ENCODE assay signal across 7 mouse cellular contexts in genomic region chr8:104442299-104443124, GRCm38 (mm10). TPM values are rescaled to one million over a fixed set of nuclear protein-coding genes. Genes with fewer than 3 reads are reported as not detected.
DNase-seq lines count a peak whose midpoint lies in the region; ATAC-seq and TF ChIP-seq lines count a peak whose summit lies in the region.

Gene Dync1li2 (minus strand): TSS chr8:104443047.

- under 1% methylated on average over 71 of the region's 75 CpGs for WGBS in embryonic facial prominence, embryonic 11.5 days
- WGBS in limb, embryonic 12.5 days, result under 1% methylated on average over 75 of the region's 75 CpGs
- WGBS in midbrain, embryonic 15.5 days, result under 1% methylated on average over 71 of the region's 75 CpGs
- WGBS in spleen, adult 2 months, result under 1% methylated on average over 75 of the region's 75 CpGs

- H3K27ac ChIP-seq in embryonic facial prominence, embryonic 11.5 days (replicated peaks; ENCODE audit: low read depth, low read length), result peak within 1 kb of the TSS; percentile 86
- peak within 1 kb of the TSS; percentile 87 for H3K27ac ChIP-seq in limb, embryonic 12.5 days
- peak within 1 kb of the TSS; percentile 95 for H3K27ac ChIP-seq in midbrain, embryonic 15.5 days
- peak within 1 kb of the TSS; percentile 91 for H3K27ac ChIP-seq in spleen, adult 2 months (ENCODE audit: insufficient read depth, low read length)

- peak within 1 kb of the TSS; percentile 96 for H3K9ac ChIP-seq in embryonic facial prominence, embryonic 11.5 days (replicated peaks; ENCODE audit: low read length)
- H3K9ac ChIP-seq in limb, embryonic 12.5 days (replicated peaks), result peak within 1 kb of the TSS; percentile 93
- peak within 1 kb of the TSS; percentile 96 for H3K9ac ChIP-seq in midbrain, embryonic 15.5 days

- peak; percentile 95 for DNase-seq in adrenal gland, postnatal 14 days
- peak; percentile 89 for DNase-seq in embryonic facial prominence, embryonic 11.5 days (ENCODE audit: low spot score)
- peak; percentile 99 for DNase-seq in heart, adult 11 months
- DNase-seq in kidney, adult 18-20 months, result peak; percentile 94
- DNase-seq in spleen, adult 2 months (ENCODE audit: low read depth in 1 of 2, low spot score in 2 of 2), result peak; percentile 79 to 91

- no peaks in the 10 kb centered on the region for H3K27me3 ChIP-seq in embryonic facial prominence, embryonic 11.5 days (ENCODE audit: control insufficient read depth, insufficient read depth, low read length)
- H3K27me3 ChIP-seq in limb, embryonic 12.5 days, result no peaks in the 10 kb centered on the region
- no peaks in the 10 kb centered on the region for H3K27me3 ChIP-seq in midbrain, embryonic 15.5 days (replicated peaks)
- H3K27me3 ChIP-seq in spleen, adult 2 months (ENCODE audit: control insufficient read depth, insufficient read depth, low read length), result no peaks in the 10 kb centered on the region

- peak; percentile 89 for TF ChIP-seq CTCF in spleen, adult 2 months (IDR thresholded peaks at IDR 0.05; ENCODE audit: extremely low read depth, insufficient read depth, insufficient read length, insufficient replicate concordance)

- no peaks in the 10 kb centered on the region for H3K4me1 ChIP-seq in embryonic facial prominence, embryonic 11.5 days (ENCODE audit: control insufficient read depth, insufficient read depth, low read length)
- peaks cover 13% of the 10 kb centered on the region for H3K4me1 ChIP-seq in limb, embryonic 12.5 days (replicated peaks)
- peaks cover 15% of the 10 kb centered on the region for H3K4me1 ChIP-seq in midbrain, embryonic 15.5 days
- H3K4me1 ChIP-seq in spleen, adult 2 months (ENCODE audit: control insufficient read depth, insufficient read depth, insufficient read length), result peaks cover 8% of the 10 kb centered on the region

- no peaks in the 10 kb centered on the region for H3K9me3 ChIP-seq in embryonic facial prominence, embryonic 11.5 days (replicated peaks; ENCODE audit: control insufficient read depth, low read length)
- H3K9me3 ChIP-seq in limb, embryonic 12.5 days, result no peaks in the 10 kb centered on the region
- H3K9me3 ChIP-seq in midbrain, embryonic 15.5 days, result no peaks in the 10 kb centered on the region

- H3K4me2 ChIP-seq in embryonic facial prominence, embryonic 11.5 days (ENCODE audit: low read depth, low read length), result peak within 1 kb of the TSS; percentile 72
- peak within 1 kb of the TSS; percentile 90 for H3K4me2 ChIP-seq in limb, embryonic 12.5 days
- H3K4me2 ChIP-seq in midbrain, embryonic 15.5 days, result peak within 1 kb of the TSS; percentile 60

- H3K36me3 ChIP-seq in embryonic facial prominence, embryonic 11.5 days (replicated peaks; ENCODE audit: control insufficient read depth, insufficient read depth, low read depth, low read length), result peaks cover 10% of the 10 kb centered on the region
- H3K36me3 ChIP-seq in limb, embryonic 12.5 days, result peaks cover 33% of the 10 kb centered on the region
- peaks cover 12% of the 10 kb centered on the region for H3K36me3 ChIP-seq in midbrain, embryonic 15.5 days (replicated peaks)
- peaks cover 16% of the 10 kb centered on the region; the same call in 1 of the 2 replicates for H3K36me3 ChIP-seq in spleen, adult 2 months (ENCODE audit: control insufficient read depth, insufficient read depth, low read length)

- H3K4me3 ChIP-seq in embryonic facial prominence, embryonic 11.5 days (ENCODE audit: low read depth, low read length), result peak within 1 kb of the TSS; percentile 91
- H3K4me3 ChIP-seq in limb, embryonic 12.5 days (replicated peaks), result peak within 1 kb of the TSS; percentile 93
- peak within 1 kb of the TSS; percentile 83 for H3K4me3 ChIP-seq in midbrain, embryonic 15.5 days
- H3K4me3 ChIP-seq in spleen, adult 2 months (ENCODE audit: extremely low read depth, insufficient read depth, insufficient read length), result peak within 1 kb of the TSS; percentile 80

- TF ChIP-seq POLR2A in spleen, adult 2 months (IDR thresholded peaks at IDR 0.05; ENCODE audit: low read depth, low read length), result peak; percentile 16; the same call in 1 of the 2 replicates

- peak; percentile 87 for ATAC-seq in embryonic facial prominence, embryonic 11.5 days (replicated peaks; ENCODE audit: insufficient number of reproducible peaks, low FRiP score, low TSS enrichment, low read depth)
- peak; percentile 81 for ATAC-seq in limb, embryonic 12.5 days (ENCODE audit: insufficient number of reproducible peaks, insufficient read depth, low FRiP score, low TSS enrichment, low read depth)
- ATAC-seq in midbrain, embryonic 15.5 days (replicated peaks), result peak; percentile 91

RNA-seq across cellular contexts. Expression of gene Dync1li2, which starts in this region (rescaled TPM):
- 93.9 and 128 TPM in 2 replicates for total RNA-seq in adrenal gland, postnatal 14 days (2021)
- 63.1 and 66.6 TPM in 2 replicates for polyA plus RNA-seq in embryonic facial prominence, embryonic 11.5 days (2014; fragmentation: Nextera tagmentation; extraction: Ambion mirVana)
- polyA plus RNA-seq in limb, embryonic 12.5 days (2016; fragmentation: Nextera tagmentation; extraction: Ambion mirVana), result 79.0 and 83.5 TPM in 2 replicates
- 112 and 123 TPM in 2 replicates for polyA plus RNA-seq in midbrain, embryonic 15.5 days (2015; fragmentation: Nextera tagmentation; extraction: Ambion mirVana)
- 8.4 and 8.6 TPM in 2 replicates for polyA plus RNA-seq in spleen, adult 2 months (2012; rRNA removed)

Comparison
In these comparisons a context has a peak if more than half of its experiments do, and no peak if none do; other contexts are left out.
1. Peak in every context shown above with its lines: DNase-seq, ATAC-seq, H3K4me3 ChIP-seq and H3K27ac ChIP-seq.